Mouse (Mus musculus): Measurements from ENCODE around the gene Psmd13. TPM values are rescaled to one million over a fixed set of nuclear protein-coding genes. Genes with fewer than 3 reads are reported as not detected.
A peak's percentile ranks its signal among the peaks of the same experiment; 100 is the strongest.

Psmd13 gene
- polyA plus RNA-seq (2016; fragmentation: Nextera tagmentation; extraction: Ambion mirVana) = 332 TPM in 2 replicates

DNA sequence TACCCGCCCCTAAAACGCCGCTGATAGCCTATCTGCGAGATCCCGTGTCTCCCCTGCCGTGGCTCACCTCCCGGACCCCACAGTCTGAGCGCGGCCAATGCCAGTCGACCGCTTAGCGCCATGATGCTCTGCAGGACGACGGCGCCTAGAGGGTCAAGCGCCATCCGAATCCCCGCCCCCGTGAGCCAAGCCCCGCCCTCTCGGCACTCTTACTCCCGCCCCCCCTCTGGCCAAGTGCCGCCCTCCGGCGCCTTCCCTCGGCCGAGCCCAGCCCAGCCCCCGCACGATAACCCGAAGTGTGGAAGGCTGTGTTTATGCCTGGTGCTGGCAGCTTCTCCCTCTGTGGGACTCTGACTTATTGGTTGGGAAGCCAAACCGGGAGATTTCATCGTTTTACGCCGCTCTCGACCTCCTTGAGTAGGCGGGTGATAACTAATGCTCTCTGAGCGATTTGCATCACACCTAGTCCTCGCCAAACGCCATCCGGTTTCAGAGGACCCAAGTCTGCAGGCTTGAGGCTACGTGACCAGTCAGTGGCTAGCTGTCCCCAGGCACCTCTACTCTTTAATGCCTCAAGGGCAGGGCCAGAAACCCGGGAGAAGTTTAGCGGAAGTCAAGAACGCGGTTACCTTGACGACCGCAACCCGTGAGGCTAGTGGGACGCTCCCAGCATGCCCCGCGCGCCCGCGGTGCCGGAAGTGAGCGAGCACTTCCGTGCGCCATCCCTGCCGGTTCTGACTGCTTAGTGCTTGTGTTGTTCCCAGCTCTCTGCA, at the start of gene Psmd13, which contains the start of gene Sirt3:
Psmd13 (plus strand) TSS at position 273 of the 773 bp plus-strand sequence.
Sirt3 (minus strand) TSS at position 614 of the 773 bp plus-strand sequence.
- no peaks in the 10 kb centered on the region for H3K9me3 ChIP-seq
- H3K27me3 ChIP-seq (replicated peaks; ENCODE audit: low read depth, poor library complexity, severe bottlenecking) = no peaks in the 10 kb centered on the region
- H3K36me3 ChIP-seq (replicated peaks) = peaks cover 43% of the 10 kb centered on the region
- H3K27ac ChIP-seq (replicated peaks) = peak within 1 kb of the TSS; percentile 88
- peaks cover 23% of the 10 kb centered on the region for H3K4me1 ChIP-seq
- DNase-seq (ENCODE audit: low spot score) = peak; percentile 94
- H3K4me3 ChIP-seq = peak within 1 kb of the TSS; percentile 98
- under 1% methylated on average over 59 of the region's 59 CpGs for WGBS

DNA sequence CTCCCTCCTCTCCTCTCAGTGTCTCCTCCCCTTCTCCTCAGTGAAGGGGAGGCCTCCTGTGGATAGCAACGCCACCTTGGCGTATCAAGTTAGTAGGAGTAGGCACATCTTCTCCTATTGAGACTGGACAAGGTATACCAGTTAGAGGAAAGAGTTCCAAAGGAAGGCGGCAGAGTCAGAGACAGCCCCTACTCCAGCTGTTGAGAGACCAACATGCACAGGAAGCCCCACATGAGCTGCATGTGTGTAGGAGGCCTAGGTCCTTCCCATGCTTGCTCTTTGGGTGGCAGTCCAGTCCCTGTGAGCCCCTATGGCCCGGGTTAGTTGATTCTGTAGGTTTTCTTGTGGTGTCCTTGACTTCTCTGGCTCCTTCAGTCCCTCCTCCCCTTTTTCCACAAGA, 48.4 kb upstream of the Psmd13 start:
- 89% methylated on average over 4 of the region's 4 CpGs for WGBS
- DNase-seq (ENCODE audit: low spot score) = no peak
- H3K4me1 ChIP-seq = peaks cover 9% of the 10 kb centered on the region; the same call in 1 of the 2 replicates
- H3K9me3 ChIP-seq = no peaks in the 10 kb centered on the region
- no peak overlapping the region for H3K4me3 ChIP-seq
- H3K27ac ChIP-seq (replicated peaks) = no peak overlapping the region
- no peaks in the 10 kb centered on the region for H3K36me3 ChIP-seq (replicated peaks)
- no peaks in the 10 kb centered on the region; the same call in 1 of the 2 replicates for H3K27me3 ChIP-seq (replicated peaks; ENCODE audit: low read depth, poor library complexity, severe bottlenecking)

DNA sequence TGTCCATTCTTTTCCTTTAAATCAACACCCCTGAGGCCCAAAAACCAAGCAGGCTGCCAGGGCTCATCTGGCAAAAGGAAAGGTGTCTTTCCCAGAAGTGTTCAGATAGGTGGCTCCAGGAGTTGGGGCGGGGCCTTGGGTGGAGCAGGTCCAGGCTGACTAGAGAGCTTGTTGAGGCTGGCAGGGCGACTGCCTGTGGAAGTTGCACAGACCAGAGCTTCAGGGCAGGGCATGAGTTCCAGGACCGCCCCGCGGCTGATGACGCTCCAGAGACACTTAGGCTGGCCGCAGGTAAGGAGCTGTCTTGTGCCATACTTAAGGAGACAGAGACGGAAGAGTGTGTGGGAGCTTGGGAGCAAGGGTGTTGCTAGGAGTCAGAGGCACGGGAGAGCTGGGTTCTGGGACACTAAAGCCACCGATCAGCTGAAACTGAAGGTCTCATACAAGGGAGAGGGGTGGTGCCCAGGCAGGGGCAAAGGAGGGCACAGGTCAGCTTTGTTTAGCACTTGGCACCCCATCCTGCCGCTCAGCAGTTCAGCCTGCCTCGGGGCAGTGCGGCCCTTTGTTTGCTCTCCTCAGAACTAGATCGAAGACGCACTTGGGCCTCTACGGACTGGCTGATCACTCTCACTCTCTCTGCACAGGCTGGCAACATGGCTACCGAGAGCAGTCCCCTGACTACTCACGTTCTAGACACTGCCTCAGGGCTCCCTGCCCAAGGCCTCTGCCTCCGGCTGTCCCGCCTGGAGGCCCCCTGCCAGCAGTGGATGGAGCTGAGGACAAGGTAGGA, 46.6 kb upstream of the Psmd13 start, which contains the start of gene Urah:
Urah (plus strand) TSS at position 51 of the 790 bp plus-strand sequence.
- H3K36me3 ChIP-seq (replicated peaks) = no peaks in the 10 kb centered on the region
- WGBS = 37% methylated on average over 20 of the region's 20 CpGs
- H3K4me3 ChIP-seq = no peak within 1 kb of the TSS
- peaks cover 9% of the 10 kb centered on the region; the same call in 1 of the 2 replicates for H3K4me1 ChIP-seq
- H3K27ac ChIP-seq (replicated peaks) = no peak within 1 kb of the TSS
- peaks cover 9% of the 10 kb centered on the region for H3K27me3 ChIP-seq (replicated peaks; ENCODE audit: low read depth, poor library complexity, severe bottlenecking)
- H3K9me3 ChIP-seq = no peaks in the 10 kb centered on the region
- DNase-seq (ENCODE audit: low spot score) = no peak

DNA sequence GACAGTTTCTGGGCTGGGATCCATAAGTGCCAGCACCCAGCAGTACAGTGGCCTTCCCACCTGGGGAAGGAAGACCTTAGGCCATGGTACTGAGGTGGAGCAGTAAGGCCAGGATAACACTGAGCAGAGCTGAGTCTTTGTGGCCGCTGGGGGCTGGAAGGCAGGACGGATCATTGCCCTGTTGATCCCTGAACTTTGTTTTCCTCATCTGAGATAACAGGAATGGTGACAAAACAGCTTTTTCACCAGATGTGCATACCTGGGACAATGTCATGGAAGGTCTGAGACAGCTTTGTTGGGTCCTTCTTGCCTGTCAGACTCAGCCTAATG, 46.0 kb upstream of the Psmd13 start:
- Histone ChIP-seq H3K27ac (replicated peaks) (no peak overlapping the region), H3K4me3 (no peak overlapping the region), H3K4me1 (peaks cover 9% of the 10 kb centered on the region; the same call in 1 of the 2 replicates), H3K36me3 (replicated peaks) (no peaks in the 10 kb centered on the region), H3K9me3 (no peaks in the 10 kb centered on the region), H3K27me3 (replicated peaks; ENCODE audit: low read depth, poor library complexity, severe bottlenecking) (peaks cover 15% of the 10 kb centered on the region)
- 77% methylated on average over 2 of the region's 2 CpGs for WGBS
- DNase-seq (ENCODE audit: low spot score) = no peak

DNA sequence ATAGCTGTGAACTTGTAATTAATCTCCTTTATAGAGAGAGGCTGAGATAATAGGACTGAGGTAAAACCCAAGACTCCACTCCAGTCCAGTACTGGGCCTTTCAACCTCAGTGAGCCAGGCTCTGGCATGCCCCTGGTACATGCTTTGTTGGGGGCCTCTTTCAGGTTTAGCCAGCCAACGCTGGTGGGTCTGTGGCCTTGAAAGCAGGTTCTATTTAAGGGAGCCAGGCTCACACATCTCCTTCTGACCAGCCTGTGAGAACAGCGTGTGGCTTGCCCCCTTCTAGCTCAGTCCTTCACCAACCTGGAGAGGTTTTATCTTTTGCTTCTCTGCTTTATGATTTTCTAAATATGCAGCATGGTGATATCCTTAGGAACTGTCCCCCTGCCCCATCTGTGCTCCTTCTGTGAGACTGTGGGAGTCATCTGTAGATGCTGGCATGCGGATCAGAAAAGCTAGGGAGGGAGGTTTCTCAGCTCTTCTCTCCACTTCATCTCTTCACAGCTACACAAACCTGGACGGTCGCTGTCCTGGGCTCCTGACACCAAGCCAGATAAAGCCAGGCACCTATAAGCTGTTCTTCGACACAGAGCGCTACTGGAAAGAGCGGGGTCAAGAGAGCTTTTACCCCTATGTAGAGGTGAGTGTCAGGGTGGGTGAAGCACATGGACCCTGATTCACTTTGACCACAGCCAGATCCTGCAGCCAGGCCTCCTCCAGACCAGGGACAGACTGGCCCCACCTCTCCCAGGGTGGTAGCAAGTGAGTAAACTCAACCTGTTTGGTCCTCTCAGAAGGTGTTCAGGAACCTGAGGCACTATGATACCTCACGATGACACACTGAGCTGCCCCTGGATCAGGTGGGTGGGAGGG, 45.3 kb upstream of the Psmd13 start:
- Histone ChIP-seq H3K4me3 (no peak overlapping the region), H3K27ac (replicated peaks) (no peak overlapping the region), H3K9me3 (no peaks in the 10 kb centered on the region), H3K27me3 (replicated peaks; ENCODE audit: low read depth, poor library complexity, severe bottlenecking) (peaks cover 23% of the 10 kb centered on the region), H3K4me1 (peaks cover 9% of the 10 kb centered on the region; the same call in 1 of the 2 replicates), H3K36me3 (replicated peaks) (no peaks in the 10 kb centered on the region)
- DNase-seq (ENCODE audit: low spot score) = no peak
- 85% methylated on average over 9 of the region's 9 CpGs for WGBS

DNA sequence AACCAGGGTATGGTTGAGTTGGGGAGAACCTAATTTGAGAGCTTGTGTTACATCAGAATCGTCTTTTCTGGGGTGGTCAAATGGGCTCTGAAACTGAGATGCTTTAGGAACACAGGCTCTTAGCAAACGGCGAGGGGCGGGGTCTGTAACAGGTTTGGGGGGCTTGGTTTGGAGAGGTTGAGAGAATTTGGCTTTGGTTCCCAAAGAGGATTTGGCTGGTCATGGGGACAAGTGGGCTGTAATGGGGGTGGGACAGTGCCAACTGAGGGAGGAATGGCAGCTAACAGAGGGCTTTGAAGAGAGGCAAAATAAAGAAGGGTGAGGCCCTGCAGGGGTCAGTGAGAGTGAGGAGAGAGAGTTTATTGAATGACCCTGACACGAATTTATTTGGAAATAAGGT, 42.2 kb upstream of the Psmd13 start:
- 65% methylated on average over 5 of the region's 5 CpGs for WGBS

DNA sequence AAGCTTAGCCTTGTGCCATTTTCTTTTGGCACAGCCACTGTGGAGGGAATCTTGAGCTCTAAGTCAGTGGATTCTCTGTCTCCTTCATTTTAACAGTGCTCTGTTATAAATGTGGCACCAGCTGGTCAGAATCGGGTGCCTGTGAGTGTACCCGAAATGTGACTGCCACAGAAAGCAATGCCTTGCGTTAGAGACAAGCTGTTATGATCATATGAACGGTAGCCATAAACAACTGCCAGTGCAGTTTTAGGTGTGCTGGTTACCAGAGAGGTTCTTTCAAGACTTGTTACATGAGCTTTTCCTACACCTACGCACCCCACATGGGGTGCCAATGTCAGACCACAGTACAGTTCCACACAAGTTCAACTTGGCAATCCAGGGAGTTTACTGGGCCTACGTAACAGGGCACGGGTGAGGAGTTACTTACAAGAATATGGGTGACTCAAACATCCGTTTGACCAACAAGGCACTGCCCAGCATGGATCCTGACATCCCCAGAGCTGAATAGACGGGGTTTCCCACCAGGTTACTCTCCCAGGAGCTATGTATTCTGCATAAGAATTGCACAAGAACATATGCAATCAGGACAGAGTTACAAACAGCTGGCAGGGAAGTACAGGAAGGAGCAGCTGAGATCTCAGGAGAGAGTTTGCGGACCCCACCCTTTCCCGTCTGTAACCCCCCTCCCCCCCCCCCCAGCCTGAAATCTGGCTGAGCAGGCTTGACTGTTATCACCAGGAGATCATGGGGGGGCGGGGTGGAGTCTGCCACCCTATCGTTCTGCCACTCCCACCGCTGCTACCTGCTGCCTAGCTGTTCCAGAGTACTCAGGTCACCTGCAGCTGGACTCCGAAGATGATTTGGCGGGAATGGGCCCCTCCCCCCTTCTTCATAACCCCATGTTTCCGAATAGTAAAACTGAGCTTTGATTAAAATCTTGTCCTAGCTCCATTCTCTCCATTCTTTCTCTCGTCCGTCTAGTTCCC, 40.7 kb upstream of the Psmd13 start:
- Histone ChIP-seq H3K27me3 (replicated peaks; ENCODE audit: low read depth, poor library complexity, severe bottlenecking) (peaks cover 53% of the 10 kb centered on the region), H3K27ac (replicated peaks) (no peak overlapping the region), H3K4me3 (no peak overlapping the region), H3K4me1 (peaks cover 10% of the 10 kb centered on the region), H3K36me3 (replicated peaks) (no peaks in the 10 kb centered on the region), H3K9me3 (no peaks in the 10 kb centered on the region)
- WGBS = 37% methylated on average over 19 of the region's 19 CpGs
- DNase-seq (ENCODE audit: low spot score) = no peak

More for the DNA sequence above, 42.2 kb upstream of the Psmd13 start:
- H3K4me1 ChIP-seq = peaks cover 9% of the 10 kb centered on the region; the same call in 1 of the 2 replicates
- no peaks in the 10 kb centered on the region for H3K9me3 ChIP-seq
- no peak overlapping the region for H3K4me3 ChIP-seq
- H3K27me3 ChIP-seq (replicated peaks; ENCODE audit: low read depth, poor library complexity, severe bottlenecking) = peaks cover 48% of the 10 kb centered on the region
- no peak overlapping the region for H3K27ac ChIP-seq (replicated peaks)
- no peaks in the 10 kb centered on the region for H3K36me3 ChIP-seq (replicated peaks)
- DNase-seq (ENCODE audit: low spot score) = no peak

DNA sequence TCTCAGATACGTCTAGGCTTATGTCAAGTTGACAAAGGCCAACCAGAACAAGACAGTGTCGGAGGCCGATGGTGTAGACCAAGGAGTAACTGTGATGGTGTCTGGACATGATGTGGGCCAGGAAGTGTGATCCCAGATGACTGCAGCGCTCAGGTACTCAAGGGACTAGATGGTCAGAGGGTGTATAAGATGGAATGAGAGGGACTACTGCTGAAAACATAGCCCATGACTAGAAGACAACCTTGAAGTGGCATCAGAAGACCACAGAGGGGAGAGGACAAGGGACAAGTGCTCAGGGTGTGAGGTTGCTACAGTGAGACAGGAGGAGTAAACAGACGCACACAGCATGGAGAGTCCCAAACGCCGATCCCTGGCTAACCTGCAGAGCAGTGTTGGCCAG, 38.0 kb upstream of the Psmd13 start:
- Histone ChIP-seq H3K36me3 (replicated peaks) (no peaks in the 10 kb centered on the region), H3K27ac (replicated peaks) (no peak overlapping the region), H3K4me1 (peaks cover 10% of the 10 kb centered on the region), H3K4me3 (no peak overlapping the region), H3K9me3 (no peaks in the 10 kb centered on the region), H3K27me3 (replicated peaks; ENCODE audit: low read depth, poor library complexity, severe bottlenecking) (peaks cover 53% of the 10 kb centered on the region)
- WGBS = 78% methylated on average over 7 of the region's 7 CpGs
- no peak for DNase-seq (ENCODE audit: low spot score)

DNA sequence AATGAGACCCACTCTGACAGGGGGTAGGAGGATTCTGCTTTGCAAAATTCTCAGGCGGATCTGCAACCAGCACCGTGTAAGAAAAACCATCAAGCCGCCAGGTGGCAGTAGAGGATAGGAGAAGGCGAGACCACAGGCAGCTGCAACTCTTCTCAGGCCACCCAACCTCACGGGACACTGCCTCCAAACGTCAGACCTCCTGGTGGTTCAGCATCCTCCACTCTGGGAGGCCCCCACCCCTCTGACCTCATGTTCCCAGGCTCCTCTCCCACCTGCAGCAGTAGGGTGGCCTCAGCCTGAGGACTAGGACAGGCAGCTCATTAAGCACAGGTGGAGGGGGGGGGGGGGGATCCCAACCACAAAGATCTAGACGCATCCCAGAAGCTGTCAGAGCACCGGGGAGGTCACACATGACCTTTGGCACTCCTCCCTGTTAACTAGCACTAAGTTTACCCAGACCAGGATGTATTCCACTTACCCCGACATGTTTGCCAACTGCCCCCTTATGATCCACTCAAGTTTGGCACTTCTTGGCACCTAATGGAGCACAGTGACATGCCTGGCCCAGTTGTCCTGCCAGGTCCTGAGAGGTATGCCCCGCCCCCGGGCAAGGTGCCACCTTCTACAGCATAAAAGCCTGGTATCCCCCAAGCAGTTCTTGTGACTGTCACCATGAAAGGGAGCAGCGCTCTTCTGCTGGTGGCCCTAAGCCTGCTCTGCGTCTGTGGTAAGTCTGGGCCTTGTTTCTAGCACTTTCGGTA, 36.7 kb upstream of the Psmd13 start, which contains the start of gene Scgb1c1:
Scgb1c1 (plus strand) TSS at position 643 of the 761 bp plus-strand sequence.
- H3K27ac ChIP-seq (replicated peaks) = no peak within 1 kb of the TSS
- H3K36me3 ChIP-seq (replicated peaks) = no peaks in the 10 kb centered on the region
- WGBS = 34% methylated on average over 14 of the region's 14 CpGs
- peaks cover 10% of the 10 kb centered on the region for H3K4me1 ChIP-seq
- H3K9me3 ChIP-seq = no peaks in the 10 kb centered on the region
- H3K27me3 ChIP-seq (replicated peaks; ENCODE audit: low read depth, poor library complexity, severe bottlenecking) = peaks cover 44% of the 10 kb centered on the region
- peak; percentile 90 for DNase-seq (ENCODE audit: low spot score)
- H3K4me3 ChIP-seq = no peak within 1 kb of the TSS

DNA sequence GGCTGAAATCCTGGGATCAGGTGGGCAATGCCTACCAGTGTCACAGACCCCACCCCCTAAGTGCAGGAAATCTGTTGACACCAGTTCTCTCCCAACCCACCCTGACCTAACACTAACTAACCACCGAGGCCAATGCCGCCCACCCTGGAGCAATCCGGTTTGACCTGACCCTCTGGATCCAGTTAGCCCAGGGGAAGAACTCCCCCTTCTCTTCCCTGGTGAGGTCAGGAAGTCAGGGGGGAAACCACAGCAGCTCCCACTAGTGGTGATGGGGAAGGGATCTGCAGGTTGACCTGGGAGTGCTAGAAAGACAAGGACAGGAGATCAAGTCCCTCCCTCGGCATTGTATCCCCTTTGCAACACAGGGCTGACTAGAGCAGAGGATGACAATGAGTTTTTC, 36.1 kb upstream of the Psmd13 start:
- no peak overlapping the region for H3K4me3 ChIP-seq
- H3K4me1 ChIP-seq = peaks cover 10% of the 10 kb centered on the region
- no peak for DNase-seq (ENCODE audit: low spot score)
- WGBS = 54% methylated on average over 4 of the region's 4 CpGs
- H3K9me3 ChIP-seq = no peaks in the 10 kb centered on the region
- H3K36me3 ChIP-seq (replicated peaks) = no peaks in the 10 kb centered on the region
- H3K27ac ChIP-seq (replicated peaks) = no peak overlapping the region
- peaks cover 38% of the 10 kb centered on the region for H3K27me3 ChIP-seq (replicated peaks; ENCODE audit: low read depth, poor library complexity, severe bottlenecking)
